Mouse (Mus musculus) MEL (cell line): ENCODE measurements at regions not wholly inside any gene's neighbourhood (a gene's known extent, or its start where the extent isn't known, plus 50 kb on each side); places are given as distances from the start of the nearest gene placed in this dataset.

Experiments used
- CTCF ChIP-seq, 3 experiments: IDR thresholded peaks in 2 of 3; conservative IDR thresholded peaks in 1 of 3; 2 replicates each; pipeline ENCODE4 v1.5.1; 2011 to 2012; ENCODE audit warnings: low read length in 3 of 3, low read depth in 2 of 3, mild to moderate bottlenecking in 2 of 3, improper control_type of control experiment in 1 of 3, inconsistent platforms in 1 of 3, mixed read lengths in 1 of 3, moderate library complexity in 1 of 3; ENCODE audit not compliant: control insufficient read depth in 1 of 3, insufficient read depth in 1 of 3, poor library complexity in 1 of 3, severe bottlenecking in 1 of 3
- JUND ChIP-seq: IDR thresholded peaks from 2 replicates; pipeline ENCODE4 v1.6.1; 2011; ENCODE audit warnings: low read depth, mild to moderate bottlenecking, improper control_type of control experiment, low read length
- MAFK ChIP-seq: IDR thresholded peaks from 2 replicates; pipeline ENCODE4 v1.6.1; 2011; ENCODE audit warnings: low read depth, mild to moderate bottlenecking, low read length, improper control_type of control experiment, borderline replicate concordance
- MYC ChIP-seq: IDR thresholded peaks from 2 replicates; pipeline ENCODE4 v1.6.1; 2011; ENCODE audit warnings: low read depth, mild to moderate bottlenecking, low read length, improper control_type of control experiment, moderate library complexity
- NELFE ChIP-seq: IDR thresholded peaks from 2 replicates; pipeline ENCODE4 v1.6.1; 2011; ENCODE audit warnings: low read depth, low read length, improper control_type of control experiment
- POLR2A ChIP-seq, 2 experiments: IDR thresholded peaks; 2 replicates each; pipeline ENCODE4 v1.6.1; 2011 to 2012; ENCODE audit warnings: low read length in 2 of 2, mild to moderate bottlenecking in 2 of 2, control low read depth in 1 of 2, improper control_type of control experiment in 1 of 2, low read depth in 1 of 2, moderate library complexity in 1 of 2; ENCODE audit not compliant: control insufficient read depth in 1 of 2, insufficient read depth in 1 of 2, poor library complexity in 1 of 2
- TAL1 ChIP-seq: IDR thresholded peaks from 2 replicates; pipeline ENCODE4 v1.6.1; 2012; ENCODE audit warnings: mild to moderate bottlenecking, inconsistent platforms, low read length, moderate library complexity, mixed read lengths
- USF2 ChIP-seq, 2 experiments: IDR thresholded peaks; 2 replicates each; pipeline ENCODE4 v1.6.1; 2011 to 2012; ENCODE audit warnings: improper control_type of control experiment in 2 of 2, low read length in 2 of 2, borderline replicate concordance in 1 of 2, inconsistent platforms in 1 of 2, low read depth in 1 of 2, mild to moderate bottlenecking in 1 of 2; ENCODE audit not compliant: insufficient read depth in 1 of 2

GRCm38 (mm10) chr9:94287559-94287958 lies 250.3 kb downstream of the 1190002N15Rik start:
- TF ChIP-seq USF2 (IDR thresholded peaks at IDR 0.05; ENCODE audit: borderline replicate concordance in 1 of 2, insufficient read depth in 1 of 2, low read depth in 1 of 2, low read length in 2 of 2) (no peak), TAL1 (no peak), JUND (no peak), CTCF (IDR thresholded peaks at IDR 0.05 in 2 of 3, conservative IDR thresholded peaks at IDR 0.05 in 1 of 3; ENCODE audit: control insufficient read depth in 1 of 3, insufficient read depth in 1 of 3, low read depth in 2 of 3, low read length in 3 of 3, poor library complexity in 1 of 3, severe bottlenecking in 1 of 3) (no peak), MAFK (no peak), POLR2A (IDR thresholded peaks at IDR 0.05; ENCODE audit: control insufficient read depth in 1 of 2, insufficient read depth in 1 of 2, low read depth in 1 of 2, low read length in 2 of 2, poor library complexity in 1 of 2) (no peak), MYC (no peak), NELFE (no peak)
